Mouse (Mus musculus) macrophage (primary cell): ENCODE measurements around the gene Rpa2. TPM values are rescaled to one million over a fixed set of nuclear protein-coding genes. Genes with fewer than 3 reads are reported as not detected.

Source experiments
- H3K27ac ChIP-seq: fragments of 350-480 bp; formaldehyde crosslinking; 2 replicates; pipeline ENCODE4 v1.9.0; 2021
- H3K36me3 ChIP-seq: fragments of 350-480 bp; formaldehyde crosslinking; 2 replicates; pipeline ENCODE4 v1.9.0; 2021; ENCODE audit errors: inconsistent target
- H3K4me3 ChIP-seq: fragments of 350-480 bp; formaldehyde crosslinking; 2 replicates; pipeline ENCODE4 v1.9.0; 2021; ENCODE audit errors: inconsistent target
- H3K79me2 ChIP-seq: fragments of 350-480 bp; formaldehyde crosslinking; 2 replicates; pipeline ENCODE4 v1.9.0; 2021; ENCODE audit errors: inconsistent target
- WGBS: methylation state at CpG from one replicate; pipeline ENCODE4 v1.1.7; 2026; ENCODE audit warnings: inconsistent platforms; ENCODE audit not compliant: missing documents; 5-methylcytosine and 5-hydroxymethylcytosine counted together
- polyA plus RNA-seq: library from polyadenylated mRNA; stranded (reverse); fragments of 250-400 nt; gene quantifications from 3 replicates; pipeline ENCODE4 v1.2.4, GENCODE M21; 2018; ENCODE audit warnings: inconsistent platforms

Rpa2 gene
- polyA plus RNA-seq, 1 experiment from 2014 or later: 6.0 TPM

GRCm38 (mm10) chr4:132804331-132804730, 36.2 kb downstream of the Rpa2 start:
- Histone ChIP-seq H3K27ac (peak overlapping the region; percentile 84), H3K36me3 (no peaks in the 10 kb centered on the region), H3K4me3 (no peak overlapping the region), H3K79me2 (no peaks in the 10 kb centered on the region; the same call in 1 of the 2 replicates)
- WGBS: 6% methylated on average over 6 of the region's 6 CpGs

GRCm38 (mm10) chr4:132805146-132805545, 37.0 kb downstream of the Rpa2 start:
- 60% methylated on average over 4 of the region's 5 CpGs for WGBS
- Histone ChIP-seq H3K4me3 (no peak overlapping the region), H3K79me2 (no peaks in the 10 kb centered on the region; the same call in 1 of the 2 replicates), H3K27ac (peak overlapping the region; percentile 84), H3K36me3 (no peaks in the 10 kb centered on the region)

- no peak overlapping the region for H3K4me3 ChIP-seq
- WGBS: 85% methylated on average over 11 of the region's 12 CpGs
- peak overlapping the region; percentile 84 for H3K27ac ChIP-seq
- H3K36me3 ChIP-seq: no peaks in the 10 kb centered on the region
- H3K79me2 ChIP-seq: no peaks in the 10 kb centered on the region; the same call in 1 of the 2 replicates
These were observed 37.6 kb downstream of the Rpa2 start for GRCm38 (mm10) chr4:132805599-132806197.

- 71% methylated on average over 5 of the region's 7 CpGs for WGBS
- H3K4me3 ChIP-seq: no peak overlapping the region
- H3K27ac ChIP-seq: peak overlapping the region; percentile 89
- H3K79me2 ChIP-seq: no peaks in the 10 kb centered on the region; the same call in 1 of the 2 replicates
- H3K36me3 ChIP-seq: no peaks in the 10 kb centered on the region
These were observed 38.6 kb downstream of the Rpa2 start for GRCm38 (mm10) chr4:132806620-132807191.

- Histone ChIP-seq H3K27ac (peak overlapping the region; percentile 89), H3K4me3 (no peak overlapping the region), H3K36me3 (no peaks in the 10 kb centered on the region), H3K79me2 (no peaks in the 10 kb centered on the region; the same call in 1 of the 2 replicates)
- 28% methylated on average over 5 of the region's 5 CpGs for WGBS
These were observed 39.9 kb downstream of the Rpa2 start for GRCm38 (mm10) chr4:132807771-132808641.

- Histone ChIP-seq H3K27ac (peak overlapping the region; percentile 89), H3K4me3 (no peak overlapping the region), H3K36me3 (no peaks in the 10 kb centered on the region), H3K79me2 (no peaks in the 10 kb centered on the region; the same call in 1 of the 2 replicates)
- 4% methylated on average over 5 of the region's 5 CpGs for WGBS
These were observed 41.5 kb downstream of the Rpa2 start for GRCm38 (mm10) chr4:132809621-132810020.

GRCm38 (mm10) chr4:132816404-132816803, 48.3 kb downstream of the Rpa2 start:
- Histone ChIP-seq H3K27ac (peak overlapping the region; percentile 90), H3K4me3 (no peak overlapping the region), H3K36me3 (no peaks in the 10 kb centered on the region), H3K79me2 (no peaks in the 10 kb centered on the region)
- 7% methylated on average over 5 of the region's 7 CpGs for WGBS

GRCm38 (mm10) chr4:132816855-132817254, 48.7 kb downstream of the Rpa2 start:
- Histone ChIP-seq H3K79me2 (no peaks in the 10 kb centered on the region), H3K4me3 (no peak overlapping the region), H3K36me3 (no peaks in the 10 kb centered on the region), H3K27ac (peak overlapping the region; percentile 90)
- 40% methylated on average over 1 of the region's 2 CpGs for WGBS

- Histone ChIP-seq H3K27ac (no peak overlapping the region), H3K36me3 (no peaks in the 10 kb centered on the region), H3K4me3 (no peak overlapping the region), H3K79me2 (no peaks in the 10 kb centered on the region)
- WGBS: 59% methylated on average over 2 of the region's 2 CpGs
These were observed 50.3 kb downstream of the Rpa2 start for GRCm38 (mm10) chr4:132818442-132818841.

GRCm38 (mm10) chr4:132823614-132824366, 55.7 kb downstream of the Rpa2 start:
- H3K79me2 ChIP-seq: no peaks in the 10 kb centered on the region
- WGBS: 41% methylated on average over 8 of the region's 8 CpGs
- no peak overlapping the region for H3K27ac ChIP-seq
- H3K36me3 ChIP-seq: peaks cover 22% of the 10 kb centered on the region; the same call in 1 of the 2 replicates
- H3K4me3 ChIP-seq: no peak overlapping the region

Other genes with a start within 250 kb of the Rpa2 start
- 516 to 719 TPM (median 630 TPM) in 3 replicates for gene Atpif1, start 234.7 kb upstream of the Rpa2 start, polyA plus RNA-seq
- 98.0 to 366 TPM (median 125 TPM) in 3 replicates for gene Dnajc8, start 232.8 kb upstream of the Rpa2 start, polyA plus RNA-seq
- 102 to 269 TPM (median 231 TPM) in 3 replicates for gene Ptafr, start 204.3 kb upstream of the Rpa2 start, polyA plus RNA-seq
- gene Eya3, start 129.3 kb upstream of the Rpa2 start, polyA plus RNA-seq: 29.7 to 70.2 TPM (median 32.1 TPM) in 3 replicates
- 2.1 to 6.5 TPM (median 6.2 TPM) in 3 replicates for gene Xkr8, start 35.8 kb upstream of the Rpa2 start, polyA plus RNA-seq
- 1.0 to 8.5 TPM (median 1.9 TPM) in 3 replicates for gene Smpdl3b, start 11.1 kb upstream of the Rpa2 start, polyA plus RNA-seq
- gene Themis2, start 28.1 kb downstream of the Rpa2 start, polyA plus RNA-seq: 131 to 255 TPM (median 207 TPM) in 3 replicates
- 19.7 to 37.4 TPM (median 26.3 TPM) in 3 replicates for gene Ppp1r8, start 74.8 kb downstream of the Rpa2 start, polyA plus RNA-seq
- 83.0 to 103 TPM (median 89.1 TPM) in 3 replicates for gene Stx12, start 116.2 kb downstream of the Rpa2 start, polyA plus RNA-seq
- 29.8 to 49.7 TPM (median 31.3 TPM) in 3 replicates for gene Fam76a, start 154.2 kb downstream of the Rpa2 start, polyA plus RNA-seq
- 0.91 to 1.8 TPM (median 1.2 TPM) in 3 replicates for gene Fgr, start 205.8 kb downstream of the Rpa2 start, polyA plus RNA-seq
- gene Ahdc1, start 242.9 kb downstream of the Rpa2 start, polyA plus RNA-seq: 1.3 to 2.2 TPM (median 1.6 TPM) in 3 replicates